Mouse (Mus musculus) retina, embryonic 14.5 days (tissue): ENCODE measurements at regions not wholly inside any gene's neighbourhood (a gene's known extent, or its start where the extent isn't known, plus 50 kb on each side); places are given as distances from the start of the nearest gene placed in this dataset.

ENCODE experiments used
- DNase-seq: peaks from one replicate; pipeline ENCODE4 v3.0.0-alpha.2; 2015; ENCODE audit warnings: low spot score

DNA sequence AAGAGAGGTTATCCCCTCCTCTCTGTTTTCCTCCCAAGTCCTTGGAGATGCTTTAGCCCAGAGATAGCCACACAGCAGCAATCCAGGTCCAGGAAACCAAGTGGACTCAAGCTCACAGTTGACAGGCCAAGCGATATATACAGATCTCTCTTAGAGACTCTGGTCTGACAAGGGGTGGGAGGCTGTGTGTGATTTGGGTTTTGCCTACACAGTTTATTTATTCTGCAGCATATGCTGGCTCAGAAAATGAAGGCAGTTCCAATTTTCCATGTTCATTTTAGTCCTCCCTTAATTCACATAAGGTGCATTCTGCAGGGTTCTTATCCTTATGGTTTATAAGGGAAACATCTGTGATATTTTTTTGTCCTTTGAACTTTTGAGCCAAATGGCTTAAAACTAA, 595.0 kb upstream of the Apob start:
- no peak for DNase-seq

DNA sequence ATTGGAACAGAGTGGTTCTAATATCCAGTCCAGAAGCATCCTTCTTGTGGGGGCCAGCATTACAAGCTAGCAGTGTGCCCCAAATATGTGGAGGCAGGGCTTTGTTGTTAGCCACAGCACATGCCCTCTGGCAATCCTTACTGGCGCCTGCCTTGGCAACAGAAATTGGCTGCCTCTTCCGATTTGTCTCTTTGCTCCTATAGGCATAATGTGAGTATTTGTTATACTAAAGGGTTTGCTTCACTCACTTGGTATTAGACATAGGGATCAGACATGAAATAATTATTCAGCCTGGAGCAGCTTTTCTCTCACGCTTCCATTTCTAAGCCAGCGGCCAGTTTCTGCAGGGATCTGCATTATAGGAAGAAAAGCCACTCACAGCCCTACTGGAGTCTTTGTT, 573.6 kb upstream of the Apob start:
- peak; percentile 31 for DNase-seq

DNA sequence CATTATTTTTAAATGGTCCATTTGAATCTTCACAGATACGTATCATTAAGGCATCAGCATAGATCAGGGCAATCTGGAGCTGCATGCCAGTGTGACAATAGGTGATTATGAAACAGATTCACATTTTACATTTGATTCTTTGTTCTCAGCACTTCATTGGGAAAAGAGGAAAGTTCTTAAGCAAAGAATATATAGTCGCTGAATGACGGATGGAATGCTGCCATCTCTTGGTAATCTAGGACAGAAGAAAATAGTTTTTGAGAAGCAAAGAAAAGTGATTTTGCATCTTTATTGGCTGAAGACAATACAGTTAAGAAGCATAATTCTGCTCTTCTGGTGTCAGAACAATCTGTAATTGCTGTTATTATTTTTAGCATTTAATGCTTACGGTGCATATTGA, 565.6 kb upstream of the Apob start:
- no peak for DNase-seq

DNA sequence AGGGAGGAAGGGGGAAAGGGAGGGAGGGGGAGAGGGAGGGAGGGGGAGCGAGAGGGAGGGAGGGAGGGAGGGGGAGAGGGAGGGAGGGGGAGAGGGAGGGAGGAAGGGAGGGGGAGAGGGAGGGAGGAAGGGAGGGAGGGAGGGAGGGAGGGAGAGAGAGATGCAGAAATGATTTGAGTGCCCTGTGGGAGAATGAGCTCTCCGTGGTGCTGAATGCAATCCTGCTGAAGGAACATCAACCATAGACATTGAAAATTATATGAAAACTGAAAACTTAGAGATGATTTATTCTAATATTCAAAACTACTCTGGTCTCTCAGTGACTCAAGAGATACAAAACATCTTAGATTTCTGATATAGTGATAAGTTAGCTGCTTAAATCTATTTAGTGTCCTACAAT, 557.2 kb upstream of the Apob start:
- DNase-seq = peak; percentile 61

DNA sequence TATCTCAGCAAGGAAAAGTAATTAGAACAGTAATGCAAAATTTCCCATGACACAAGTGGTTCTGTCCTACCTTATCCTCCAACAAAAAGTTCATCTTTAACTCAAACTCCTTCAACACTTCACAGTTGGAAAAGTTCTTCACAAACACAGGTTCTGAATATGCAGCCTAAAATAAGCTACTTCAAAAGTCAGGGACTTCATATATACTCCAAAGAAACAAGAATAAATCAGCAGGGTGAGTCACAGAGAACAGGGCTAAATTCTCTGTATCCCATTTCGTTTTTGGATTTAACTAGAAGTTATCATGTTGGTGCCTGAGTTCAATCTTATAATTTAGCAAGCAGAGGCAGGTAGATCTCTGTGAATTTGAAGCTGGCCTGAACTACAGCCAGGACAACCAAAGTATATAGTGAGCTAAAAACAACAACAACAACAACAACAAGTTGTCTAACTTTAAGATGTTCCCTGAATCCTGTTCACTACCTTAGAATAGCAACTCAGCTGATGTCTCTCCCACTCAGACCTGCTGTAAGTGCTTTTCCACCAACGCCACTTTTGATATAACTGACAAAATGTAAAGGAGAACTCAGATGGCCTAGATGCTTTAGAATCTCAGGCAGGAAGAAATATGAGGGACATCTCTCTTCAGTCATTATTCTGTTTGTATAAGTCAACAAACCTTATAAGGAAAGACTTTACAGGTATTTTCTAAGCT, 555.5 kb upstream of the Apob start:
- DNase-seq = no peak

DNA sequence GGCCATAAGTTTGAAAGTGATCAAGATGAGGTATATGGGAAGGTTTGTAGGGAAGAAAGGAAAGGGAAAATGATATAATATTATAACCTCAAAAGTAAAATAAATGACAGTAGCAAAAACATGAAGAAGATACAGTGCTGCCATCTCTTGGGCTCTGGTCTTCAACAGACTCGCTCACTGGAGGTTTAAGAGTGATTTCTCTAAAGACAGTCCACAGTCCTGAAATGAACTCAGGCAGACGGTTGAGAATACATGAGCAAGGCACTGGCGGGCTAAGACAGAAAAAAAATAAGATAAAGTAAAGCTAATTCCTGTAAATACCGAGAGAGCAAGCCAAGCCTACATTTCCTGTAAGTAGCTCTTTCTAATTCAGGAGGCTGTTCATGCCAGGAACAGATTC, 546.5 kb upstream of the Apob start:
- no peak for DNase-seq

DNA sequence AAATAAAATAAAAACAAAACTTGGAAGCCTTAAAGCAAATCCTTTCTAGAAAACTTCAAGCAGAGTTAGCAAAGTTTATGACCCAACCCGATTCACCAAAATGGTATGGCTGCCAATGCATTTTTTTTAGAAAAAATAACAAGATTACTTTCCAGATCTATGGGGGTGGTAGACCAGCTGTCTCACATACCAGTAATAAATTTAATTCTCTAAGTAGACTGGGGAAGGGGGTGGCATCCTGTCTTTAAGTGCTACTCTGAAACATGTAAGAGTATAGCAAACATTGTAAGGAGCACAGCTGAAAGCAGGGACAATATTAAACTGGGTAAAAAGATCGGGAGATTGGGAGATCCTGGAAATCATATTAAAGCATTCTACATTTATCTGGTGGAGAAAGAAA, 532.2 kb upstream of the Apob start:
- DNase-seq = no peak

DNA sequence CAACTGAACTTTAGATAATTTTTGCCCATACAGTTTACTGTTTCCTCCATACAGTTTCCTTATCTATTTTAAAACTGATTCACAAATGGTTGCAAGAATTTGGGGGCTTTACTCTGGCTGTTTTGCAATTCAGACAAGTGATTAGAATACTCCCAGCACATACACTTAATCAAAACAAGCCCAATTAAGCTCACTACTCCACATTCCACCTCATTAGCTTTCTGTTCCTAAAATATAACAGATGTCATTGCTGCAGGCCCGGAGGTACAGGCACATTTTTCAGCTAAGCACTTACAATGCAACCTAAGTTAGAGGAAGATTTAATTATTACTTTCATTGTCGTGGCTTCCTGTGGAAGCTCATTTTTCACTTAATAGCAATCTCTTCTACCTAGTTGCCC, 526.9 kb upstream of the Apob start:
- DNase-seq = no peak

DNA sequence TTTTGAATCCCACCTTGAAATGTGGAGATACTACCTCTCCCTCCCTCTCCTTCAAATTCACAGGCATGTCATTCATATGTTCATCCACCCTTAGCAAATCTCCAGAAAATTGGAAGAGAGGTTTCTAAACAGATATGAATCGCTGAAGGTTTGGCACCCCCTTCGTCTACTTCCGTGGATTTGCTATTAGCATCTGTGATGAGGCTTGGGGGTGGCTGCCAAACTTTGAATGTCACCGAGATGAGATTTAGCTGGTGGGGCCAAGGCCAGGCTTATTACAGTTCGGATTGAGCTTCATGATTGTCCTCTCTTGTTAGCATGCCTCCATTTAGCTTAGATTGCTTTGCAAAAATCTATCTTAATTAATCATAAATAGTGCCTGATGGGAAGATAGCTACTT, 520.4 kb upstream of the Apob start:
- DNase-seq = no peak

DNA sequence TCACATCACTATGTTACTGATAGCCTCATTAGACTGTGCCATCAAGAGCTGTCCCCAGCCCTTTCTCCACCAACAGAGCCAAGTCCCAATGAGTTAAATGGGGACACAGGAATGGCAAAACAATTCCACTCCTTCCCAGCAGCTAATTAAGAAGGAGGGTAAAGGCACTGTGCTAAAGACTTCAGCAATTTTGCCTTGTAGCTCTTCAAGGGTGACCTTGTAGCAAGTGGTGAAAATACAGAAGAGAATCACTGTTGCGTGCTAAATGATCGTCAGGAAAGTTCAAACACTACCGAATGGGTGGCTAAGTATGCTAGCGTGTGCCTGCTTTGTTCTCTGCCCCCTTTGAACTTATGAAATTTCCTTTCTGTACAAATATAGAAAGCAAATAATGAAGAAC, 519.9 kb upstream of the Apob start:
- no peak for DNase-seq

DNA sequence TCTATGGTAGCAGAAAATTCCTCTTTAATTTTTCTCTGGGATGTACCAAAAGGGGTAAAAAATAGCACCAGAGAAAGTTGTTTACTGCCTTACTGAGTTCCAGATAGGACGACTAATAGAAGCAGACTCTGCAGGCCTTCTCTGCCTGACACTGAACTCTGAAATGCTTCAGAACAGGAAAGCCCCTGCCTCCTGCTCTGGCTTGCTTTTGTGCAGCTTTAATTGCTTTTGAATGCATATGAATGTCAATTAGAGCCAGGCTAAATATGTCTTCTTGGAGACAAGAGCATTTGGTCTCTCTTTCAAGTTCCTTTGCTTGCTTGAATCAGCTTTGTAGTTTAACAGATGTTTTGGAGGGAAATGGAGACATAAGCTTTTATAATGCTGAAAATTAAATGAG, 512.5 kb upstream of the Apob start:
- peak; percentile 37 for DNase-seq

DNA sequence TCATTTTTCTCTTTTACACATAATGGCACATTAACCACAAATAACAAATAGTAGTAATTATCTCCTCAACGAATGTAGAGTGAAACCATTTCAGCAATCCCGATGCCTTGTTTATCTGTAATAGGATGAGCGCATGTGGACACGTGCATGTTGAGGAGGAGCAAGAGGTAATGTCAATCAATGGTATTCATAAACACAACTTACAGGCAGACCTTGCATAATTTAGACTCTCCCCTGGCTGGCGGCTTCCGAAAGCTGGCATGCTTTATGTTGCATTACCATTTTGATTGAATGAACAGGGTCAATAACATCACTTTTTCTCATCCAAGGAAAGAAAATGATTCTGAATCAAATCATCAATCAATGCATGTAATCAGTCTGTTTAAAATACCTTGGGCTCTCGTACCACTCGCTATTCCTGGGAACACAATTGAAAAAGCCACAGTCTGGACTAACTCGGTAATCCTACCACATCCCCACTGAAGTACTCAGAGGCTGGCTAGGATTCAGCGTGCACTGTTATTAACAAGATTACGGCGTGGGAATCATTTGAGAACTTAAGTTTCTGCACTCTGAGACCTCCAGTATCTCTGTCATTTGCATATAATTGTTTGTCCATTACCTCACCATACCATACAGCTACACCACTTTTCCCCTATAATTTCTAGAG, 464.7 kb upstream of the Apob start:
- DNase-seq = no peak

DNA sequence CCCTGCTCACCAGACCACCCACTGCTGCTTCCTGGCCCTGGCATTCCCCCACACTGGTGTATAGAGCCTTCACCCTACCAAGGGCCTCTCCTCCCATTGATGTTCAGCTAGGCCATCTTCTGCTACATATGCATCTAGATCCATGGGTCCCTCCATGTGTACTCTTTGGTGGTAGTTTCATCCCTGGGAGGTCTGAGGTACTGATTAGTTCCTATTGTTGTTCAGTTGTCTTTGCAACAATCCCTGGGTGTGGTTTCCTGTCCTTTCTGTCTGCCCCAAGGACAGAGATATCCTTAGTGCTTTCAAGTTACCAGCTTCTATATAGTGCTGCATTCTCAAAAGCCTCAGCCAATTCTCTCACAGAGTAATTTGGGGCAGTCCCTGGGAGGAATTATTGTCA, 440.1 kb upstream of the Apob start:
- no peak for DNase-seq

DNA sequence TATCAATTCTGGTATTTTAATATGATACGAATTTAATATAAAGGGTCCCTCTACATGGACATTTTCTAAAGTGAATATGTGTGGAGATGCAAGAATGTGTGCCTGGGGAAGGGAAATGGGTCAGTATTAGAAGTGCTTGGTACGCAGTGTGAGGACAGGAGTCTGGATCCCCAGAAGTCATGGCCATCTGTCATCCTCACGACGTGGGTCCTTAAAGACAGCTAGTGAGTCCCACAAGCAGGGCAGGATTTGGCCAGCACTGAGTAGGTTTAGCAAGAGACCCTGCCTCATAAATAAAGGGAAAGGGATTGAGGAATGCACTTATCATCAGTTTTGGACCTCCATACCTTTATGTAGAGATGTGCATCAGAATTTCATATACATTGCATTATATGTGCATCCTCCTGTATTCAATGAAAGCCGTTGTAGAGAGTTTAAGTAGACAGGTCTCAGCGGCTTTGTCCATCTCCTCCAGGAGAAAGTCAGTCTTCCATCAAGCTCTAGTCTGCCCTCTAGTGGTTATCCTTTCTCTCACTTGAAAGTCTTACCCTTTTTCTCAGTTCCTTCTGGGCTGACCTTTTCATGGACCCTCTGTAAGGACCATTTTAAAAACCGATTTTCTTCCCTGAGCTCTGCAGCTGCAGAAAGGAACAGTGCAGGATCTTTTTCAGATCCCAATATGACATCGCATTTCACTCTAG, 434.0 kb upstream of the Apob start:
- DNase-seq = peak; percentile 86

DNA sequence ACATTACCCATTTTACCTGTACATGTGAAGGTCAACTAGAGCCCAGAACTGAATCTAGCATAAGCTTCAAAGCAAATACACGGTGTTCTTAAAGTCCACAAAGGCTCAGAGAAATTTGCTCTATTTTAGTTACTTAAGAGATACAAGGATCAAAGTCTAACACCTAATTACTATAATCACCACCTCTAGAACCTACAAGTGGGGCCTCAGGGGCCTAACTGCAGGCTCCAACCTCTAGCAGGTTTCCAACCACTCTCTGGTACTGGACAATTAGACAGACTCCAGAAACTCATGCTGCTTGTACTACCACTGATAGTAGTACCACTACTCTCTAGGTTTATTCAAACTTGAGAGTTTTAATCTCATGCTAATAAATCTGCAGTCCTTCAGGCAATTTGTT, 428.7 kb upstream of the Apob start:
- DNase-seq = no peak

DNA sequence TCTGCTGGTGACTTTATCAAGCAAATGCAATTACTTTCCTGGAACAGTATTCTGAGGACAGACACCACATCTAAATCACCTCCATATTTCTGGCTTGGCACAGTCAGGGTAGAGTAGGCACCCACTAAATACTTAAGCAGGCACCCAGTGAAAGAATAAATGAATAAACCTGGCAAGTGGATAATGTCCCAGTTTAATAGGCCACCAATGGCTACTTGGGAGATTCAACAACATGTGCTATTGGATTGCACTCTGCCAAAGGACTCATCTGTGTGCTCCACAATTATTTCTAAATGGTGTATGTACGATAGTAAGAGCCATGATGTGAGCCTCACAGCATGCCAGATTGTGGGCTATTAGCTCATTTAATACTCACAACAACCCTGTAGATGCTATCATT, 417.2 kb upstream of the Apob start:
- no peak for DNase-seq

DNA sequence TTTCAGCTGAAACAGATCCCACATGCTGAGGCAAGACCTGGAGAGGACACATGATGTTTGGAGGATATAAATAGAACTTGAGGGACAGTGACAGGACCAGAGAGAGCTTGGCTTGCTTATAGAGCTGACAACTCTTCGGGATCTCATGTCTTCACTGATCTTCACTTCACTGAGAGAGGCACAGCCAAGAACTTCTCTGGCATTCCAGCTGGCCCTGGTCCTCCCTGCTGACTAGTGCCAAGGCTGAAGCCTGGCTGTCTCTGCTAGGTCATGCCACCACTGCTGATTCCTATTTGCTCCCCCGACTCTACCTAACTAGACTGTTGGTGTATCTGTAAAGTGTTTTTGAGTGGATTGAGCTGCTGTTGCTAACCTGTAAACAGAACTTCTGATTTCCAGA, 401.4 kb upstream of the Apob start:
- DNase-seq = no peak

DNA sequence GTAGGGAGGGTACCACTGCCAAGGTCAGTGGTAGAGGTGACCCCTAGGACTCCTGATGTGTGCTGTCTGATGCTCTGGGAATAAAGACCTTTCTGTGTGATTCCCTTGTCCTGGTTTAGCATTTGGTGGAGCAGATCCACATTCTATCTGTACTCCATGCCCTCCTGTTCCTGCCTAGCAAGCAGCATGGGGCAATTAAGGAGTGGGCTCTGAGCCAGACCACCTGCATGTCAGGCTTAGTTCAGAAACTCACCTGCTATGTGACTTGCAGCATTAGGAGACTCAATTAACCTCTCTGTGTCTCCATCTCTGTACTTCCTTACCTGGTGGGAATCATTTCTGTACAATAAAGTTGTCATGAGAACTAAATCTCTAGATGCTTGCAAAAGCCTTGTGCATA, 389.9 kb upstream of the Apob start:
- no peak for DNase-seq

DNA sequence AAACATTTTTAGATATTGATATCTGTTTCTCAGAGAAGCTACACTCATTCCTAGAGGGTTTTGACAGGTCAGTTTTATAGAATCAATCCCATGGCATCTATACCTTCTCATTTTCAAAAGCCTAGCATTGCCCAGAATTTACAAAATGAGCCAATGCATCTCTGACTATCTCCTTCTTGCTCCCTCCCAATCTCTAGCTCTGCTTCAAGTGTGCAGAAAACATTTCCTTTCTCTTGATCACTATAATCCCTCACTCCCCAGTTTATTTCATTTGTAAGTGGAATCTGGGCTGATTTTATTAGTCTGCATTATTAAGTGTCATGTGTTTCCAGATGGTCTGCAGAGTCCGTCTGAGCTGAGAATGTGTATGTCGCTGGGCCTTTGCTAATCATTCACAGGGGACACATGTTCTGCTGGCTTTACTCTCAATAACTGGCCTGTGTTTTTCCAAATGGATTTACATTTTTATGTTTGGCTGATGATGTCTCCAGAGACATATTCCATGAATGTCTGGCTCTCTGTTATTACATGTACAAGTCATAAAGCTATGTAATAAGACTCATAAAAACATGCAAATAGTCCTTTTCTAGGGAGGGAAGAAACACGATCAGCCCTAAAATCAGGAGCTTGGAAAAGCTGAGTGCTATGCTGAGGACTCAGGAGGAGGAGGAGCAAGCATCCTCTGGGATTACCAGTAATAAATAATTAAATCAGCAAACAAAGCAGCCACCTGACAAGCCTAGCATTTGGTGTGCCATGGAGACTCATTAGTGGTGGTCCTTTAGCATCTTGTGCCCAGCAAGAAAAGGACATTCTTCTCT, 366.0 kb upstream of the Apob start:
- DNase-seq = peak; percentile 41

DNA sequence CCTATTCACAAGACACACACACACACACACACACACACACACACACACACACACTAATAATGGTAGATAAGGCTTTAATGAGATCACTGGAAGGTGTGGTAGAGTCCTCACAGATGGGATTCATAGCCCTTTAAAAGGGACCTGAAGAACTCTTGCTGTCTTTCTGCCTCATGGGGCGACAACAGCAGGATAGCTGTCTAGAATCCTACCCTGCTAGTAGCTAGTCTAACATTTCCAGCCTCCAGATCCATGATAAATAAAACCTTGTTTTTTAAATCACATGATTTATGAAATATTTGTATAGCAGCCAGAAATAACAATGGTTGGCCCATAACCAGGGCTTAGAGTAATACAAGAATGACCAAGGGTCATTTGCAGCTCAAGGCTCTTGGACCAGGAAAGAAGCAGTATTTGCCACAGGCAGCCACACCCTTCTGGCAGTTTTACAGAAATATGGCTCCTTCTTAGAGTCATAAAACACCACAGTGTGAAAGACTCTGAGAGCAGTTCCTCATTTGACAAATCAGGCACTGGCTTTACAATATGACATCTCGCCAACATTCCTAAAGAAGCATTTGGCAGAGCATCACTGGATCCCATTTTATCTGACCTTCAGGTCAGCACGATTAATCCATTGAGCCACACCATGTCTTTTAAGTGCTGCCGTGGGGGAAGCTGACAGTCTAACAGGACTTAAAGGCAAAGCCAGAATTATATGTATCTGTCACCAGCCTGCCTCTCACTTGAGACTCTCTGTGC, 340.9 kb upstream of the Apob start:
- no peak for DNase-seq

DNA sequence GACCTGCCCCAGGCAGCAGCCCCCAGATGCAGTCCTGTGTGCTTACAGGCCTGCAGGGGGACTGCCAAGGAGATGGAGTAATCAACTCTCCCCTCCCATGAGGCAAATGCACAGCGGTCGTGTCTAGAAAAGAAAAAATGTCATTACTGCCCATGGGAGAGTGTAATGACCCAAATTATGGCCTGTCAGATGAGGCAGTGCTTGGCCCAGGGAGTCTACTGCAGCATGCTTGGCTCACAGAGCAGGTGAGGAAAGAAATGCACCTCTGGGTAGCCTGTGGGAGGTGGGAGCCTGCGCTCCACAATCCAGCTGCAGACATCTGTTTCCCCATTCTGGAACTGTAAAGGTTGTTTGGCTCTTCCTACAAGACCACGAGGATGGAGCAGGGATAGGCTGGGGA, 339.8 kb upstream of the Apob start:
- DNase-seq = no peak

DNA sequence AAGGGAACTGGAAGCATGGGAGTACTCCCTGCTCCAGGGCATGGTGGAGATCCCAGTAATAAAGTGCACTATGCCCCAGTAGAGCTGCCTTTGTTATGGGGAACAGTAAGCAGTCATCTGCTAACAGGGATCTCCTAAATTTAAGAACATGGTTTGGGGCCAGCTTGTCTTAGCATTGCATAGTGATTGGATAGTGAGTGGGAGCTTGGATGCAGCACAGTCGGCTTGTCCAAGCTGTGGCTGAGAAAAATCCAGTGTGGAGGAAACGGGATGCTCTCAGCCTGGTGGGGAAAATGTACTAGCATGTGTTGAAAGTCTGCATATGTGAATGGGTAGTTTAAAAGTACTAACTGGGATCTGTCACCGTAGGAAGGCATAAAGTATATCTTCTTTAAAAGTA, 326.6 kb upstream of the Apob start:
- no peak for DNase-seq
